Mouse (Mus musculus): ENCODE data around the gene Slc41a2. TPM values are rescaled to one million over a fixed set of nuclear protein-coding genes. Genes with fewer than 3 reads are reported as not detected.
"Not testable (repeated sequence)": the region's sequence is repeated elsewhere in the genome, so short reads cannot be mapped to it uniquely, and the experiment has no call there.

Gene Slc41a2
- polyA plus RNA-seq, 1 experiment from 2014 or later, result 11.6 TPM

GRCm38 (mm10) chr10:83376911-83377682 lies 39.4 kb upstream of the Slc41a2 start:
- Histone ChIP-seq H3K36me3 (ENCODE audit: control insufficient read depth, insufficient read depth, low read length) (peaks cover 16% of the 10 kb centered on the region), H3K9ac (ENCODE audit: low read depth, low read length) (no peak overlapping the region), H3K27me3 (ENCODE audit: control insufficient read depth, insufficient read depth, low read depth, low read length) (no peaks in the 10 kb centered on the region), H3K27ac (ENCODE audit: low read length) (no peak overlapping the region), H3K9me3 (replicated peaks; ENCODE audit: control insufficient read depth, low read length, poor library complexity, severe bottlenecking) (no peaks in the 10 kb centered on the region), H3K4me1 (ENCODE audit: control insufficient read depth, insufficient read depth, low read length) (no peaks in the 10 kb centered on the region), H3K4me3 (ENCODE audit: low read depth, low read length) (no peak overlapping the region), H3K4me2 (ENCODE audit: low read length) (no peak overlapping the region)
- ATAC-seq, result no peak
- 87% methylated on average over 8 of the region's 8 CpGs for WGBS

GRCm38 (mm10) chr10:83375458-83375857 lies 37.8 kb upstream of the Slc41a2 start:
- not testable (repeated sequence) for ATAC-seq; H3K4me1 ChIP-seq (ENCODE audit: control insufficient read depth, insufficient read depth, low read length)
- 97% methylated on average over 5 of the region's 5 CpGs for WGBS

GRCm38 (mm10) chr10:83374045-83374656 lies 36.5 kb upstream of the Slc41a2 start:
- no peak overlapping the region for H3K27ac ChIP-seq (ENCODE audit: low read length)
- no peak overlapping the region for H3K9ac ChIP-seq (ENCODE audit: low read depth, low read length)
- H3K9me3 ChIP-seq (replicated peaks; ENCODE audit: control insufficient read depth, low read length, poor library complexity, severe bottlenecking), result no peaks in the 10 kb centered on the region
- no peak overlapping the region for H3K4me2 ChIP-seq (ENCODE audit: low read length)
- 88% methylated on average over 3 of the region's 3 CpGs for WGBS
- ATAC-seq, result no peak
- H3K4me3 ChIP-seq (ENCODE audit: low read depth, low read length), result no peak overlapping the region
- no peaks in the 10 kb centered on the region for H3K4me1 ChIP-seq (ENCODE audit: control insufficient read depth, insufficient read depth, low read length)
- peaks cover 9% of the 10 kb centered on the region for H3K36me3 ChIP-seq (ENCODE audit: control insufficient read depth, insufficient read depth, low read length)
- H3K27me3 ChIP-seq (ENCODE audit: control insufficient read depth, insufficient read depth, low read depth, low read length), result no peaks in the 10 kb centered on the region

More at GRCm38 (mm10) chr10:83375458-83375857, 37.8 kb upstream of the Slc41a2 start:
- not testable (repeated sequence) for H3K4me3 ChIP-seq (ENCODE audit: low read depth, low read length); H3K9ac ChIP-seq (ENCODE audit: low read depth, low read length); H3K4me2 ChIP-seq (ENCODE audit: low read length); H3K27ac ChIP-seq (ENCODE audit: low read length); H3K9me3 ChIP-seq (replicated peaks; ENCODE audit: control insufficient read depth, low read length, poor library complexity, severe bottlenecking); H3K27me3 ChIP-seq (ENCODE audit: control insufficient read depth, insufficient read depth, low read depth, low read length)
- H3K36me3 ChIP-seq (ENCODE audit: control insufficient read depth, insufficient read depth, low read length), result peaks cover 12% of the 10 kb centered on the region

GRCm38 (mm10) chr10:83368918-83369317 lies 31.2 kb upstream of the Slc41a2 start:
- no peaks in the 10 kb centered on the region for H3K4me1 ChIP-seq (ENCODE audit: control insufficient read depth, insufficient read depth, low read length)
- H3K9ac ChIP-seq (ENCODE audit: low read depth, low read length), result no peak overlapping the region
- no peak overlapping the region for H3K27ac ChIP-seq (ENCODE audit: low read length)
- WGBS, result 83% methylated on average over 5 of the region's 5 CpGs
- H3K4me3 ChIP-seq (ENCODE audit: low read depth, low read length), result no peak overlapping the region
- no peak for ATAC-seq
- H3K4me2 ChIP-seq (ENCODE audit: low read length), result no peak overlapping the region
- H3K27me3 ChIP-seq (ENCODE audit: control insufficient read depth, insufficient read depth, low read depth, low read length), result no peaks in the 10 kb centered on the region
- no peaks in the 10 kb centered on the region for H3K9me3 ChIP-seq (replicated peaks; ENCODE audit: control insufficient read depth, low read length, poor library complexity, severe bottlenecking)
- H3K36me3 ChIP-seq (ENCODE audit: control insufficient read depth, insufficient read depth, low read length), result peaks cover 15% of the 10 kb centered on the region

GRCm38 (mm10) chr10:83363451-83363850 lies 25.8 kb upstream of the Slc41a2 start:
- H3K27me3 ChIP-seq (ENCODE audit: control insufficient read depth, insufficient read depth, low read depth, low read length), result no peaks in the 10 kb centered on the region
- no peak overlapping the region for H3K27ac ChIP-seq (ENCODE audit: low read length)
- H3K9ac ChIP-seq (ENCODE audit: low read depth, low read length), result no peak overlapping the region
- no peak overlapping the region for H3K4me3 ChIP-seq (ENCODE audit: low read depth, low read length)
- no peak for ATAC-seq
- WGBS, result 94% methylated on average over 8 of the region's 8 CpGs
- no peak overlapping the region for H3K4me2 ChIP-seq (ENCODE audit: low read length)
- H3K36me3 ChIP-seq (ENCODE audit: control insufficient read depth, insufficient read depth, low read length), result peaks cover 17% of the 10 kb centered on the region
- H3K4me1 ChIP-seq (ENCODE audit: control insufficient read depth, insufficient read depth, low read length), result peaks cover 12% of the 10 kb centered on the region
- H3K9me3 ChIP-seq (replicated peaks; ENCODE audit: control insufficient read depth, low read length, poor library complexity, severe bottlenecking), result no peaks in the 10 kb centered on the region

- H3K4me2 ChIP-seq (ENCODE audit: low read length), result peak overlapping the region; percentile 86; the same call in 1 of the 2 replicates
- H3K4me3 ChIP-seq (ENCODE audit: low read depth, low read length), result no peak overlapping the region
- ATAC-seq, result no peak
- 51% methylated on average over 5 of the region's 5 CpGs for WGBS
- H3K4me1 ChIP-seq (ENCODE audit: control insufficient read depth, insufficient read depth, low read length), result peaks cover 12% of the 10 kb centered on the region
- peaks cover 12% of the 10 kb centered on the region for H3K36me3 ChIP-seq (ENCODE audit: control insufficient read depth, insufficient read depth, low read length)
- H3K27ac ChIP-seq (ENCODE audit: low read length), result no peak overlapping the region
- no peaks in the 10 kb centered on the region for H3K27me3 ChIP-seq (ENCODE audit: control insufficient read depth, insufficient read depth, low read depth, low read length)
- no peaks in the 10 kb centered on the region for H3K9me3 ChIP-seq (replicated peaks; ENCODE audit: control insufficient read depth, low read length, poor library complexity, severe bottlenecking)
- H3K9ac ChIP-seq (ENCODE audit: low read depth, low read length), result no peak overlapping the region
Observed at GRCm38 (mm10) chr10:83361643-83362382, 24.1 kb upstream of the Slc41a2 start.

GRCm38 (mm10) chr10:83360356-83360755 lies 22.7 kb upstream of the Slc41a2 start:
- peak overlapping the region; percentile 86 for H3K9ac ChIP-seq (ENCODE audit: low read depth, low read length)
- H3K36me3 ChIP-seq (ENCODE audit: control insufficient read depth, insufficient read depth, low read length), result peaks cover 10% of the 10 kb centered on the region
- under 1% methylated on average over 36 of the region's 40 CpGs for WGBS
- H3K4me3 ChIP-seq (ENCODE audit: low read depth, low read length), result peak overlapping the region; percentile 94
- H3K4me2 ChIP-seq (ENCODE audit: low read length), result peak overlapping the region; percentile 86
- H3K27me3 ChIP-seq (ENCODE audit: control insufficient read depth, insufficient read depth, low read depth, low read length), result no peaks in the 10 kb centered on the region
- peaks cover 12% of the 10 kb centered on the region for H3K4me1 ChIP-seq (ENCODE audit: control insufficient read depth, insufficient read depth, low read length)
- no peaks in the 10 kb centered on the region for H3K9me3 ChIP-seq (replicated peaks; ENCODE audit: control insufficient read depth, low read length, poor library complexity, severe bottlenecking)
- ATAC-seq, result peak; percentile 84
- peak overlapping the region; percentile 73 for H3K27ac ChIP-seq (ENCODE audit: low read length)

GRCm38 (mm10) chr10:83359956-83360355 lies 22.3 kb upstream of the Slc41a2 start, which contains the start of gene D10Wsu102e:
TSS of gene D10Wsu102e (plus strand) at chr10:83360221.
- WGBS, result under 1% methylated on average over 30 of the region's 30 CpGs
- H3K4me3 ChIP-seq (ENCODE audit: low read depth, low read length), result peak within 1 kb of the TSS; percentile 94
- peak; percentile 99 for ATAC-seq
- H3K9ac ChIP-seq (ENCODE audit: low read depth, low read length), result peak within 1 kb of the TSS; percentile 86
- H3K4me2 ChIP-seq (ENCODE audit: low read length), result peak within 1 kb of the TSS; percentile 86
- peaks cover 12% of the 10 kb centered on the region for H3K4me1 ChIP-seq (ENCODE audit: control insufficient read depth, insufficient read depth, low read length)
- H3K9me3 ChIP-seq (replicated peaks; ENCODE audit: control insufficient read depth, low read length, poor library complexity, severe bottlenecking), result no peaks in the 10 kb centered on the region
- H3K27me3 ChIP-seq (ENCODE audit: control insufficient read depth, insufficient read depth, low read depth, low read length), result no peaks in the 10 kb centered on the region
- H3K36me3 ChIP-seq (ENCODE audit: control insufficient read depth, insufficient read depth, low read length), result peaks cover 9% of the 10 kb centered on the region; the same call in 1 of the 2 replicates
- peak within 1 kb of the TSS; percentile 74 for H3K27ac ChIP-seq (ENCODE audit: low read length)
